Mouse (Mus musculus) bone marrow, adult 2 months (tissue): ENCODE results near the gene C1qtnf7. TPM values are rescaled to one million over a fixed set of nuclear protein-coding genes. Genes with fewer than 3 reads are reported as not detected.

Experiments used
- H3K27ac ChIP-seq: fragments of 200-500 bp; 2 replicates; pipeline ENCODE4 v1.5.1; 2012; ENCODE audit warnings: low read depth, mild to moderate bottlenecking, control low read depth, inconsistent platforms, low read length; ENCODE audit not compliant: control insufficient read depth, poor library complexity, insufficient read depth
- H3K4me1 ChIP-seq: fragments of 200-500 bp; 2 replicates; pipeline ENCODE4 v1.6.1; 2011; ENCODE audit warnings: low read length; ENCODE audit not compliant: control insufficient read depth, insufficient read depth
- H3K4me3 ChIP-seq: fragments of 200-500 bp; replicated peaks from 2 replicates; pipeline ENCODE3; 2011; ENCODE audit warnings: mild to moderate bottlenecking, low read depth, low read length, control low read depth; ENCODE audit not compliant: control insufficient read depth
- CTCF ChIP-seq: fragments of 200-500 bp; IDR thresholded peaks from 2 replicates; pipeline ENCODE4 v1.5.1; 2011; ENCODE audit warnings: low read length, control low read depth; ENCODE audit not compliant: control insufficient read depth, insufficient read depth
- POLR2A ChIP-seq: fragments of 200-500 bp; IDR thresholded peaks from 2 replicates; pipeline ENCODE4 v1.6.1; 2011; ENCODE audit warnings: low read depth, mild to moderate bottlenecking, control low read depth, low read length, borderline replicate concordance; ENCODE audit not compliant: control insufficient read depth
- WGBS: fragments of 180-500 bp; shearing (Covaris S2); methylation state at CpG from one replicate; pipeline ENCODE4 v1.1.7; 2018; 5-methylcytosine and 5-hydroxymethylcytosine counted together
- polyA plus RNA-seq: library from polyadenylated mRNA; stranded (reverse); fragments of >200 nt; gene quantifications from 2 replicates; pipeline ENCODE4 v1.2.4, GENCODE M21; 2011; ENCODE audit warnings: low replicate concordance; ENCODE audit not compliant: missing spikeins, insufficient read depth, insufficient read length

Gene C1qtnf7
- polyA plus RNA-seq, 1 experiment: not detected

- H3K4me1 ChIP-seq: no peaks in the 10 kb centered on the region
- no peak for TF ChIP-seq POLR2A
- TF ChIP-seq CTCF: no peak
- no peak overlapping the region for H3K27ac ChIP-seq
- no peak overlapping the region for H3K4me3 ChIP-seq
- 74% methylated on average over 2 of the region's 2 CpGs for WGBS
Observed at GRCm38 (mm10) chr5:43504243-43504786, 11.0 kb upstream of the C1qtnf7 start.

DNA sequence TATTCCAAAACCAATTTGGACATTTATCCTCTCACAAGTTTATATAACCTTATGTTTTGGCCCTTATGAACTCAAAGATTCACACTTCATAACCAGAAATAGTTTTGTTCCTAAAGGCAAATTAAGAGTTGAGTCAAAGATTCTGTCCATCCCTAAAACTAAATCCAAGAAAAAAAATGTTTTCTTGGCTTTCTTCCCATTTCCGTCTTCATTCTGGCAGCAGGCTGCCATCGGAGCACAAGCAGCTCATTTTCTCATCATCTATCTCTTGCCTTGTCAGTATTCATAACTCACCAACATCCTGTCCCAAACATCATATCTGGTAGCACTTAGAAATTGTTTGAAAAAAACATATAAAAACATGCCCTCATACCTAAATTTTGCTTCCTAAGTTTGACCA, 6.9 kb upstream of the C1qtnf7 start:
- Histone ChIP-seq H3K4me3 (no peak overlapping the region), H3K27ac (no peak overlapping the region), H3K4me1 (no peaks in the 10 kb centered on the region)
- TF ChIP-seq POLR2A (no peak), CTCF (no peak)
- 30% methylated on average over 2 of the region's 2 CpGs for WGBS

GRCm38 (mm10) chr5:43508892-43509291, 6.4 kb upstream of the C1qtnf7 start:
- Histone ChIP-seq H3K4me3 (no peak overlapping the region), H3K27ac (no peak overlapping the region), H3K4me1 (no peaks in the 10 kb centered on the region)
- 10% methylated on average over 1 of the region's 1 CpGs for WGBS
- TF ChIP-seq POLR2A: no peak
- TF ChIP-seq CTCF: no peak

GRCm38 (mm10) chr5:43511126-43511525, 4.2 kb upstream of the C1qtnf7 start:
- WGBS: 71% methylated on average over 2 of the region's 2 CpGs
- no peak for TF ChIP-seq POLR2A
- TF ChIP-seq CTCF: no peak
- Histone ChIP-seq H3K4me1 (no peaks in the 10 kb centered on the region), H3K4me3 (no peak overlapping the region), H3K27ac (no peak overlapping the region)

GRCm38 (mm10) chr5:43516491-43516890, 1.2 kb downstream of the C1qtnf7 start:
- WGBS: 37% methylated on average over 7 of the region's 7 CpGs

GRCm38 (mm10) chr5:43517313-43517712, 2.0 kb downstream of the C1qtnf7 start:
- Histone ChIP-seq H3K4me1 (no peaks in the 10 kb centered on the region), H3K4me3 (no peak overlapping the region), H3K27ac (no peak overlapping the region)
- no peak for TF ChIP-seq CTCF
- TF ChIP-seq POLR2A: no peak
- 73% methylated on average over 13 of the region's 13 CpGs for WGBS

More at GRCm38 (mm10) chr5:43516491-43516890, 1.2 kb downstream of the C1qtnf7 start:
- Histone ChIP-seq H3K4me1 (no peaks in the 10 kb centered on the region), H3K27ac (no peak overlapping the region), H3K4me3 (no peak overlapping the region)
- TF ChIP-seq POLR2A: no peak
- TF ChIP-seq CTCF: no peak

DNA sequence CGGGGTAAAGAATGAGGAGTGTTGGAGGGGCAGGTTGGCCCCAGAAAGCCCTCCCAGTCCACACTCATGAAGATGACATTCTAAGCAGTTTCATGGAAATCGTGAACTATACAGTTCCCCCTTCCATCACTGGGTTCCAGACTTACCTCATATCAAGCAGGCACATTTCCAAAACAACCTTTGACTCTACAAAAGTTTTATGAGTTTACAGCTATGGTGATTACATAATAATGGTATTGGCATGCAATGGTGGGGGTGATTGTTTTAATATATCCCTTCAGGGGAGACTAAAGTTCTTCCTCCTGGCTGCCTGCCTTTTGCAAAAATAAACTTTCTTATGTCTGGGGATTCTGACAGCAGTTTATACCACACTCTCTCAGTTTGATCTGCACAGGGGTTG, 4.6 kb downstream of the C1qtnf7 start:
- Histone ChIP-seq H3K4me3 (no peak overlapping the region), H3K27ac (no peak overlapping the region), H3K4me1 (no peaks in the 10 kb centered on the region)
- WGBS: 64% methylated on average over 2 of the region's 2 CpGs
- TF ChIP-seq CTCF (no peak), POLR2A (no peak)

DNA sequence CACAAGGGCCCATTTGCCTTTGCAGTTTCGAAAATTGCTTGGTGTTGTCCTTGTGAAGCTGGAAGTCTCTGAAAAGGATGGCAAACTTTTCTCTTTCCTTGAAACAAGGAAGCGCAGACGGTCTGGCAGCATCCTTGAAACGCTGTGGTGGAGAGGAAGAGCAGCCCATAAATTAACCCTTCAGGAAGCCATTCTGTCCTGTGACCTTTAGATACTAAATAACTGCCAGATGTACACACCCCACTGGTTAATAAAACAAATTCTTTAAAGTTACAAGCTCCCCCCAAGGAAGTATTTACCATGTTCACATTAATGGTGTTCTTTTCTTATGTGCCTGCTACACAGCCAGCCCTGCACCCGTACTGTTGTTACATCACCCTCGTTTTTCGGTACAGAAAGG, 6.0 kb downstream of the C1qtnf7 start:
- 39% methylated on average over 7 of the region's 7 CpGs for WGBS
- H3K27ac ChIP-seq: no peak overlapping the region
- no peak overlapping the region for H3K4me3 ChIP-seq
- no peaks in the 10 kb centered on the region for H3K4me1 ChIP-seq
- no peak for TF ChIP-seq POLR2A
- TF ChIP-seq CTCF: no peak

DNA sequence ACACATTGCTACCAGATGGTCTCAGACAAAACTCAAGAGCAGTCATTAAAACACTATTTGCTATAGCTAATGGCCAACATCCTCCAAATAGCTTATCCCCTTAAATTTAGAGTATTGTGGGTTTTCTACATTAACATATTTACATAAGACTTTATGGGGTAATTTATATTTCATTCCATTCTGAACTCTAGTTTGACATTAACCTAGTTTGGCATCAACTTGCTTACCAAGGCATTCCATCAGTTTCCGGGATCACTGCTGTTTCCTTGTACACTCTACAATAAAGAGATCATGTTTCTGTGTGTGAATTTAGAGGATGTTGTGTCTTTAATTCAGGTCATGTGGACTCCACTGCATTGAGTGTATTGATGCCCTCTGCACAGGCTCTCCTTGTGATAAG, 7.5 kb downstream of the C1qtnf7 start:
- Histone ChIP-seq H3K27ac (no peak overlapping the region), H3K4me1 (no peaks in the 10 kb centered on the region), H3K4me3 (no peak overlapping the region)
- no peak for TF ChIP-seq POLR2A
- no peak for TF ChIP-seq CTCF
- 86% methylated on average over 1 of the region's 1 CpGs for WGBS
